In the genomic region with DNA sequence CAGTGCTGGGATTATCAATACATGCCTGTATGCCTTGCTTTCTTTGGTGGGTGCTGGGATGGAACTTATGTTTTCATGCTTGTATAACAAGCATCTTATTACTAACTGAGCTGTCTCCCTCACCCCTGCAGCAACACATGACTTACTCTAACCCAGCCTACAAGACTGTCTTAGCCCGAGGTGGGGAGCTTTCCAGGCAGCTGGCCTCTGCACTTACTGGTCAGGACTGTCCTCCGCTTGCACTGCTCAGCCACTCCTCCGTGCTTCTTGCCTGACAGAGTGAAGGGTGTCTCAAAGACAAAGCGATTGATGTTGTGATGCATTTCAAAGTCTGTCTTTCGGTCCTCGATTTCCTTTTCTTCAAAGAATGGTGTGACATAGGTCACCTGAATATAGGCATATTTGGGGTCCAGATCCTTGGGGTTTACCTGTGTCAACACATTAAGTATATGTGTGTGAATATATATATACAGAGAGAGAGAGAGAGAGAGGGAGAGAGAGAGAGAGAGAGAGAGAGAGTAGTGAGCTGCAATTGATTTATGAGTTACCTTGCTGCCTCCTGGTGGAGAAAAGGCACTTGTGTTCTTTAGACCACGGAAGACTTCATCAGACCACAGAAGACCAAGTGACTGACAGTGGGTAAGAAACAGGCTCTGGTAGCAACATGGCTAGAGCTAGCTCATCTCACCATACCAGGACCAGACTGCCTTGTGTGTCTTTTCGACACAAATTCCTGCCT, we compare ENCODE assay signal across 10 mouse cellular contexts. TPM values are rescaled to one million over a fixed set of nuclear protein-coding genes. Genes with fewer than 3 reads are reported as not detected.
DNase-seq lines count a peak whose midpoint lies in the region; ATAC-seq and TF ChIP-seq lines count a peak whose summit lies in the region.
"Had no signal": no experiment of that assay in that cellular context is flagged by ENCODE, and none has a peak within 500 bp of the region (broad histone marks: within the 10 kb centered on the region; RNA-seq: fewer than 3 reads in every experiment).

No protein-coding gene starts in this region.

- dilution Hi-C loops in CH12.LX (cut with MboI; ENCODE audit: extremely low pct_ligation_motif_present, extremely low pct_unique_long_range_greater_than_20kb, low sequenced_read_pairs): no loop called here

- TF ChIP-seq CTCF in CH12.LX (conservative IDR thresholded peaks at IDR 0.05 in 1 of 2, IDR thresholded peaks at IDR 0.05 in 1 of 2; ENCODE audit: low read depth in 2 of 2, low read length in 2 of 2): peak; percentile 38 to 75; a peak in 3 of 4 replicates

- H3K4me1 ChIP-seq in kidney, embryonic 15.5 days: no peaks in the 10 kb centered on the region
- peaks cover 0 to 22% of the 10 kb centered on the region in 2 experiments; a peak in 1 of 4 replicates for H3K4me1 ChIP-seq in CH12.LX (ENCODE audit: control insufficient read depth in 1 of 2, insufficient read depth in 2 of 2)
- no peaks in the 10 kb centered on the region for H3K4me1 ChIP-seq in midbrain, embryonic 12.5 days
- H3K4me1 ChIP-seq in heart, embryonic 11.5 days (ENCODE audit: control insufficient read depth, insufficient read depth, low read length): no peaks in the 10 kb centered on the region
- H3K4me1 ChIP-seq: heart, embryonic 13.5 days had no signal

- H3K4me2 ChIP-seq in kidney, embryonic 15.5 days: no peak overlapping the region
- no peak overlapping the region for H3K4me2 ChIP-seq in CH12.LX (ENCODE audit: insufficient read depth, low read depth, poor library complexity, severe bottlenecking)
- H3K4me2 ChIP-seq in midbrain, embryonic 12.5 days (replicated peaks): no peak overlapping the region
- no peak overlapping the region for H3K4me2 ChIP-seq in heart, embryonic 11.5 days
- H3K4me2 ChIP-seq: heart, embryonic 13.5 days had no signal

- no peak overlapping the region for H3K9ac ChIP-seq in kidney, embryonic 15.5 days
- no peak overlapping the region for H3K9ac ChIP-seq in CH12.LX (ENCODE audit: insufficient read depth, low read depth)
- H3K9ac ChIP-seq in midbrain, embryonic 12.5 days (replicated peaks): no peak overlapping the region
- no peak overlapping the region for H3K9ac ChIP-seq in heart, embryonic 11.5 days (ENCODE audit: low read depth, low read length)
- H3K9ac ChIP-seq: heart, embryonic 13.5 days had no signal

- no peaks in the 10 kb centered on the region for H3K27me3 ChIP-seq in kidney, embryonic 15.5 days
- H3K27me3 ChIP-seq in CH12.LX (replicated peaks): no peaks in the 10 kb centered on the region
- H3K27me3 ChIP-seq in midbrain, embryonic 12.5 days: no peaks in the 10 kb centered on the region
- H3K27me3 ChIP-seq in heart, embryonic 11.5 days (ENCODE audit: control insufficient read depth, insufficient read depth, low read length): no peaks in the 10 kb centered on the region
- H3K27me3 ChIP-seq: heart, embryonic 13.5 days had no signal

- no peak overlapping the region for H3K27ac ChIP-seq in kidney, embryonic 15.5 days
- no peak overlapping the region for H3K27ac ChIP-seq in CH12.LX (ENCODE audit: insufficient read depth, low read depth)
- H3K27ac ChIP-seq in midbrain, embryonic 12.5 days (replicated peaks): no peak overlapping the region
- H3K27ac ChIP-seq in heart, embryonic 11.5 days (ENCODE audit: low read depth, low read length): no peak overlapping the region
- H3K27ac ChIP-seq: heart, embryonic 13.5 days; macrophage had no signal

- in situ Hi-C loops in CH12.LX (cut with MboI; ENCODE audit: low pct_ligation_motif_present, low pct_unique_long_range_greater_than_20kb, low sequenced_read_pairs): loop anchor here (10.0 kb wide), 1 partner anchor 338 kb away; no protein-coding TSS in a partner anchor

- no peak overlapping the region for H3K4me3 ChIP-seq in kidney, embryonic 15.5 days (replicated peaks)
- H3K4me3 ChIP-seq in CH12.LX (replicated peaks in 1 of 3; ENCODE audit: low read depth in 2 of 3, low read length in 2 of 3, poor library complexity in 1 of 3): no peak overlapping the region
- H3K4me3 ChIP-seq in midbrain, embryonic 12.5 days: no peak overlapping the region
- H3K4me3 ChIP-seq in heart, embryonic 11.5 days (ENCODE audit: low read depth, low read length): no peak overlapping the region
- H3K4me3 ChIP-seq: heart, embryonic 13.5 days had no signal

- ATAC-seq in kidney, embryonic 15.5 days (replicated peaks; ENCODE audit: low FRiP score): 0 out of 2 replicates have a peak, but pooled peaks have one; percentile 55
- ATAC-seq in midbrain, embryonic 12.5 days (ENCODE audit: low FRiP score, low read depth): peak; percentile 34; the same call in 1 of the 2 replicates
- no peak for ATAC-seq in inflammation-experienced regulatory T-cells, adult 6 months
- no peak for ATAC-seq in heart, embryonic 11.5 days (replicated peaks; ENCODE audit: insufficient number of reproducible peaks, low FRiP score, low TSS enrichment)

- TF ChIP-seq POLR2A in CH12.LX (IDR thresholded peaks at IDR 0.05; ENCODE audit: low read depth, low read length): no peak

- no peaks in the 10 kb centered on the region for H3K9me3 ChIP-seq in kidney, embryonic 15.5 days (replicated peaks)
- peaks cover 7% of the 10 kb centered on the region for H3K9me3 ChIP-seq in CH12.LX (replicated peaks; ENCODE audit: low read length)
- H3K9me3 ChIP-seq in midbrain, embryonic 12.5 days: no peaks in the 10 kb centered on the region
- no peaks in the 10 kb centered on the region for H3K9me3 ChIP-seq in heart, embryonic 11.5 days (replicated peaks; ENCODE audit: control insufficient read depth, low read length)
- H3K9me3 ChIP-seq: heart, embryonic 13.5 days had no signal

- TF ChIP-seq EP300 in CH12.LX (IDR thresholded peaks at IDR 0.05; ENCODE audit: low read length): no peak

- H3K36me3 ChIP-seq in kidney, embryonic 15.5 days: no peaks in the 10 kb centered on the region; the same call in 1 of the 2 replicates
- H3K36me3 ChIP-seq in CH12.LX (replicated peaks in 1 of 2; ENCODE audit: control insufficient read depth in 1 of 2, insufficient read depth in 1 of 2, low read length in 1 of 2): peaks cover 62 to 89% of the 10 kb centered on the region in 2 experiments
- H3K36me3 ChIP-seq in midbrain, embryonic 12.5 days: no peaks in the 10 kb centered on the region
- H3K36me3 ChIP-seq in heart, embryonic 11.5 days (ENCODE audit: control insufficient read depth, insufficient read depth, low read length): no peaks in the 10 kb centered on the region
- H3K36me3 ChIP-seq: heart, embryonic 13.5 days had no signal

- no peak for DNase-seq in kidney, postnatal 4 days
- DNase-seq in CH12.LX (ENCODE audit: extremely low read depth): peak; percentile 74
- DNase-seq in embryo, embryonic 10.5 days (ENCODE audit: low spot score): peak; percentile 23
- DNase-seq in ovary, postnatal 14 days (ENCODE audit: low spot score): no peak

- 63% methylated on average over 8 of the region's 8 CpGs for WGBS in kidney, embryonic 15.5 days
- 65% methylated on average over 8 of the region's 8 CpGs for WGBS in midbrain, embryonic 12.5 days
- 57% methylated on average over 8 of the region's 8 CpGs for WGBS in heart, embryonic 11.5 days (ENCODE audit: insufficient replicate concordance)

- H3K79me2 ChIP-seq in CH12.LX (replicated peaks; ENCODE audit: control insufficient read depth, extremely low read depth, insufficient read depth, poor library complexity, severe bottlenecking): no peaks in the 10 kb centered on the region

- peak; percentile 80 for TF ChIP-seq RAD21 in CH12.LX (IDR thresholded peaks at IDR 0.05; ENCODE audit: low read depth, low read length)

TF ChIP-seq in CH12.LX, 34 proteins besides CTCF, POLR2A, EP300 and RAD21:
- TF ChIP-seq SMC3 (IDR thresholded peaks at IDR 0.05; ENCODE audit: low read depth, low read length): peak; percentile 87
- TF ChIP-seq ZC3H11A (IDR thresholded peaks at IDR 0.05; ENCODE audit: low read depth, low read length): peak; percentile 56; the same call in 1 of the 2 replicates
- TF ChIP-seq KAT2A (IDR thresholded peaks at IDR 0.05; ENCODE audit: insufficient replicate concordance, low read length): no peak
- no peak for TF ChIP-seq NRF1 (IDR thresholded peaks at IDR 0.05; ENCODE audit: low read depth, low read length)
- no peak for TF ChIP-seq BHLHE40 (IDR thresholded peaks at IDR 0.05; ENCODE audit: low read depth, low read length)
- TF ChIP-seq JUND (conservative IDR thresholded peaks at IDR 0.05; ENCODE audit: low read depth, low read length): peak; percentile 70
- TF ChIP-seq PAX5 (IDR thresholded peaks at IDR 0.05; ENCODE audit: low read length): no peak
- TF ChIP-seq UBTF (IDR thresholded peaks at IDR 0.05; ENCODE audit: low read depth, low read length): no peak

RNA-seq across cellular contexts. Expression of a gene that starts 51.1 kb away (rescaled TPM):
- polyA plus RNA-seq in kidney, embryonic 15.5 days (2015; fragmentation: Nextera tagmentation; extraction: Ambion mirVana): not detected in 2 replicates
- total RNA-seq in CH12.LX (2012; rRNA removed) (not detected in 2 replicates), CH12.LX (2014; rRNA removed) (not detected in 2 replicates)
- polyA plus RNA-seq in CH12.LX (2012; ENCODE audit: insufficient read length, low read depth): not detected in 2 replicates
- polyA plus RNA-seq in midbrain, embryonic 12.5 days (2016; fragmentation: Nextera tagmentation; extraction: Ambion mirVana): not detected in 2 replicates
- polyA plus RNA-seq in inflammation-experienced regulatory T-cells, adult 6 months (2017; shearing (Covaris generic)): not detected
- polyA plus RNA-seq in heart, embryonic 11.5 days (2014; fragmentation: Nextera tagmentation; extraction: Ambion mirVana): not detected in 2 replicates
- polyA plus RNA-seq: heart, embryonic 13.5 days; macrophage had no signal

Comparison
In these comparisons a context has a peak if more than half of its experiments do, and no peak if none do; other contexts are left out.
1. ATAC-seq: peak in kidney, embryonic 15.5 days (single experiment) and midbrain, embryonic 12.5 days (single experiment); none in inflammation-experienced regulatory T-cells, adult 6 months (single experiment) and heart, embryonic 11.5 days (single experiment).
2. DNase-seq: peak in CH12.LX (single experiment) and embryo, embryonic 10.5 days (single experiment); none in kidney, postnatal 4 days (0 of 2) and ovary, postnatal 14 days (single experiment).